Mouse (Mus musculus): Measurements from ENCODE around the gene Plin1. TPM values are rescaled to one million over a fixed set of nuclear protein-coding genes. Genes with fewer than 3 reads are reported as not detected.

Plin1 gene
- polyA plus RNA-seq, 1 experiment from 2014 or later = 0.45 TPM

DNA sequence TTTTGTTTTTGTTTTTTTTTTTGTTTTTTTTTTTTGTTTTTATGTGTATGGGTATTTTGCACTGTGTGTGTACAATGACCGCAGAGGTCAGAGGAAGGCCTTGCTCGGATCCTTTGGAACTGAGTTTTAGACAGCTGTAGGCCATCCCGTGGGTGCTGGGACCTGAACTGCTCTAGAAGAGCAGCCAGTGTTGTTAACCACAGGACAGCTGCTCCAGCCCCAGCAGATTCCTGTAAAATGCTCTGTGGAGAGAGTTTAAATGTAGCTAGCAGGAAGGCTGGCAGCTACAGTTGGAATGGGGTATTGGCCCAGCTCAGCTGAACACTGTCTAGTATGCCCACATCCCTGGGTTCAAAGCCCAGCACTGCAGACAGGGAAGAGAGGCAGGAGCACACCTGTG, 37.0 kb upstream of the Plin1 start:
- Histone ChIP-seq H3K9ac (replicated peaks; ENCODE audit: low read depth) (no peak overlapping the region), H3K36me3 (ENCODE audit: insufficient read depth, low read length) (no peaks in the 10 kb centered on the region), H3K4me3 (ENCODE audit: low read depth, low read length) (no peak overlapping the region), H3K4me2 (replicated peaks; ENCODE audit: low read depth, low read length) (no peak overlapping the region), H3K9me3 (ENCODE audit: low read length) (no peaks in the 10 kb centered on the region), H3K27ac (ENCODE audit: low read length) (no peak overlapping the region), H3K27me3 (replicated peaks; ENCODE audit: insufficient read depth, low read length) (no peaks in the 10 kb centered on the region), H3K4me1 (ENCODE audit: insufficient read depth, low read depth, low read length) (no peaks in the 10 kb centered on the region)
- TF ChIP-seq CTCF (IDR thresholded peaks at IDR 0.05) (no peak), EP300 (IDR thresholded peaks at IDR 0.05) (no peak)
- no peak for ATAC-seq
- WGBS = 67% methylated on average over 3 of the region's 3 CpGs
- no peak for DNase-seq (ENCODE audit: low spot score)

DNA sequence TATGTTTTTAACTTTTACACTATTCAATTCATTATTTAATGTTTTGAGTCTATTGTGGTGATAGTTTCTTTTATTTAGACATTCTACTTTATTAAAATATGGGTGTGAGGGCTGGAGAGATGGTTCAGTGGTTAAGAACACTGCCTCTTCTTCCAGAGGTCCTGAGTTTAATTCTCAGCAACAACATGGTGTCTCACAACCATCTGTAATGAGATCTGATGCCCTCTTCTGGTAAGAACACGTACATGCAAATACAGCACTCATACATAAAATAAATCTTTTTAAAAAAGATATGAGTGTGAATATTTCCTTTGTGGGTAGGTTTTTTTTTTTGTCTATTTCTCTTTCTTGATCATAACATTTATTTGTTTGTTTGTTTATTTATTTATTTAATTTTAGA, 33.3 kb upstream of the Plin1 start:
- ATAC-seq (no peak), DNase-seq (ENCODE audit: low spot score) (no peak)
- 38% methylated on average over 1 of the region's 1 CpGs for WGBS
- Histone ChIP-seq H3K4me2 (replicated peaks; ENCODE audit: low read depth, low read length) (no peak overlapping the region), H3K4me1 (ENCODE audit: insufficient read depth, low read depth, low read length) (no peaks in the 10 kb centered on the region), H3K9ac (replicated peaks; ENCODE audit: low read depth) (no peak overlapping the region), H3K9me3 (ENCODE audit: low read length) (no peaks in the 10 kb centered on the region), H3K27ac (ENCODE audit: low read length) (no peak overlapping the region), H3K4me3 (ENCODE audit: low read depth, low read length) (no peak overlapping the region), H3K36me3 (ENCODE audit: insufficient read depth, low read length) (no peaks in the 10 kb centered on the region), H3K27me3 (replicated peaks; ENCODE audit: insufficient read depth, low read length) (no peaks in the 10 kb centered on the region)
- peak; percentile 31 for TF ChIP-seq CTCF (IDR thresholded peaks at IDR 0.05)
- no peak for TF ChIP-seq EP300 (IDR thresholded peaks at IDR 0.05)

DNA sequence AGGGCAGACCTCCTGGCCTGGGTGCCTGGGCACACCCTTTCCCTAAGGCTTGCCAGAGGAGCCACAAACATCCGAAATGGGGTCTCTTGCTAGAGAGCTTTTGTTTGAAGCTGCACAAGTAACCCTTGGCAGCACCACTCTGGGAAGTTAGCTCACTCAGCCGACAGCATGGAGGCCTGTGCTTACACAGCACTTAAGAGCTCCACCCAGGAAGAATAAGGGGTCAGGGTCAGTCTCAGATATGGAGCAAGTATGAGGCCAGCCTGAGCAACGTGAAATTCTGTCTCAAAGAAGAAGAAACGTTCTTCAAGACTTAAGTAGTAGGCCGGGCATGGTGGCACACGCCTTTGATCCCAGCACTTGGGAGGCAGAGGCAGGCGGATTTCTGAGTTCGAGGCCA, 29.4 kb upstream of the Plin1 start:
- Histone ChIP-seq H3K9ac (replicated peaks; ENCODE audit: low read depth) (no peak overlapping the region), H3K9me3 (ENCODE audit: low read length) (no peaks in the 10 kb centered on the region), H3K36me3 (ENCODE audit: insufficient read depth, low read length) (no peaks in the 10 kb centered on the region), H3K4me1 (ENCODE audit: insufficient read depth, low read depth, low read length) (no peaks in the 10 kb centered on the region; the same call in 1 of the 2 replicates), H3K4me2 (replicated peaks; ENCODE audit: low read depth, low read length) (no peak overlapping the region), H3K27me3 (replicated peaks; ENCODE audit: insufficient read depth, low read length) (no peaks in the 10 kb centered on the region), H3K4me3 (ENCODE audit: low read depth, low read length) (no peak overlapping the region), H3K27ac (ENCODE audit: low read length) (no peak overlapping the region)
- TF ChIP-seq CTCF (IDR thresholded peaks at IDR 0.05) = no peak
- no peak for TF ChIP-seq EP300 (IDR thresholded peaks at IDR 0.05)
- DNase-seq (ENCODE audit: low spot score) (no peak), ATAC-seq (no peak)
- 63% methylated on average over 8 of the region's 8 CpGs for WGBS

DNA sequence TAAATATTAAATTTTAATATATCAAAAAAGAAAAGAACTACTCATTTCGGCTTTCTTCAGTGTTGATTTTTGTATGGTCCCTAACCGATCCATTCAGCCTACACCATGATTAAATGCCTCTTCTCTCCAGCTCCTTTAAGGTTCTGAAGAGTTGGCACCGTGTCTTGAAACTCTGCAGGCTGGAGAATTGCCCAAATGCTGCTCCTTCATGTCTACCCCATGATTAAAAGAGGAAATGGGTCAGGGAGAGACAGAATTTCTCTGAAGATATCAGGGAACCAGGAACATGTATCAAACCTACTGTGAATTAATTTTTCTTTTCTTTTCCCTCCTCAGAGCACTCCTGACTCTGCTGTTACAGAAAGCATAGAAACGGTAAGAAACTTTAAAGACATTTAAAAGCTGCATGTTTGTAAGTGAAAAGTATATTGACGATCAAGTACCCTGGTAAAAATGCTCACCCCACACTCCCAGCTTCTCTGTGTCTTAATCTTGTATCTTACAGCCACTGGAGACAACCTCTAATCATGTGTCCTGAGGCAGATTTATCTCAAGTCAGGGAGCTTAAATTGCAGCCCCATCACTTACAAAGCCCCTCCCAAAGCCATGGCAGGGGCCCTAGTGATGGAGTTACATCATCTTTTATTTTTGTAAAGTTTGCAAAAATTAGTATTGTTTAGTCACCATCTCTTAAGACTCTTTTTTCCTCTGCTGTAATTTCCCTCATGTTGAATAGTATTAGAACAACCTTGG, 28.6 kb upstream of the Plin1 start:
- 53% methylated on average over 5 of the region's 5 CpGs for WGBS
- no peak for DNase-seq (ENCODE audit: low spot score)
- H3K9me3 ChIP-seq (ENCODE audit: low read length) = no peaks in the 10 kb centered on the region
- H3K4me2 ChIP-seq (replicated peaks; ENCODE audit: low read depth, low read length) = no peak overlapping the region
- H3K4me1 ChIP-seq (ENCODE audit: insufficient read depth, low read depth, low read length) = no peaks in the 10 kb centered on the region; the same call in 1 of the 2 replicates
- H3K27me3 ChIP-seq (replicated peaks; ENCODE audit: insufficient read depth, low read length) = no peaks in the 10 kb centered on the region
- H3K27ac ChIP-seq (ENCODE audit: low read length) = no peak overlapping the region
- no peak overlapping the region for H3K9ac ChIP-seq (replicated peaks; ENCODE audit: low read depth)
- no peak overlapping the region for H3K4me3 ChIP-seq (ENCODE audit: low read depth, low read length)
- ATAC-seq = no peak
- no peak for TF ChIP-seq CTCF (IDR thresholded peaks at IDR 0.05)
- no peak for TF ChIP-seq EP300 (IDR thresholded peaks at IDR 0.05)
- no peaks in the 10 kb centered on the region for H3K36me3 ChIP-seq (ENCODE audit: insufficient read depth, low read length)

DNA sequence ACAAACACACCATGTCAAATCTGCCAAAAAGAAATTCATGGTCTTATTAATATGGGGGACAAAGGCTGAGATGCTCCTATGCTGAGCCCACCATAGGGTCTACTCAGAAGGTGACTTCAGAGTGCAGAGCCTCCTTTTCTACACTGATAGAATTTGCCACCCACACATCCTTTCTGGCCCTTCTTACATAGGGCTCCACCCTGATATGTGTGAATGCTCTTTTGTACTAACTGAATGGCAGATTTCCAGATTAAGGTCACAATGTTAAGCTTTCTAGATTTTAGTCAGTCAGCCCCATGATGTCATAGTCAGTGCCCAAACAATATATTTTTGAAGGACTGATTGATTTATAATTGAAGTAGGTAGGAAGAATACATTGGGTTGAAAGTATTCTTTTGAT, 27.1 kb upstream of the Plin1 start:
- Histone ChIP-seq H3K4me2 (replicated peaks; ENCODE audit: low read depth, low read length) (no peak overlapping the region), H3K4me1 (ENCODE audit: insufficient read depth, low read depth, low read length) (no peaks in the 10 kb centered on the region; the same call in 1 of the 2 replicates), H3K27ac (ENCODE audit: low read length) (no peak overlapping the region), H3K9ac (replicated peaks; ENCODE audit: low read depth) (no peak overlapping the region), H3K27me3 (replicated peaks; ENCODE audit: insufficient read depth, low read length) (no peaks in the 10 kb centered on the region), H3K9me3 (ENCODE audit: low read length) (no peaks in the 10 kb centered on the region), H3K36me3 (ENCODE audit: insufficient read depth, low read length) (no peaks in the 10 kb centered on the region), H3K4me3 (ENCODE audit: low read depth, low read length) (no peak overlapping the region)
- DNase-seq (ENCODE audit: low spot score) = no peak
- no peak for ATAC-seq
- no peak for TF ChIP-seq CTCF (IDR thresholded peaks at IDR 0.05)
- TF ChIP-seq EP300 (IDR thresholded peaks at IDR 0.05) = no peak

DNA sequence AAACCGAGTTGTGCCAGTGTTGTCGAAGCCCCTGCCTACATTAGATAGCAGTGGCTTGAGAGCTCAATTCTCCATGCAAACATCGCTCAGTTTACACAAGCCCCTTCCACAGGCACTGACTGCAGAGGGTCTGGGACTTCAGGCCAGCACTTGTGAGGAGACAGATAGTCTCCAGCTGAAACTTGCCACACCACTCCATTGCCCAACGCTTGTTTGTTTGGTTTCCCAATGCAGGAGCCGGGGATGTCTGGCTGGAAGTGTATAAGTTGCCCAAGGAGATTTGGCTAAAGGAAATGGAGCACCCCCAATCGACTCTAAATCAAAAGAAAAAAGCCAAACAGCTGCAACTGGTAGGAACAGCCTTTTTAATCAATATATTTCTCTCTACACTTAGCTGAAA, 25.5 kb upstream of the Plin1 start:
- DNase-seq (ENCODE audit: low spot score) = peak; percentile 76
- no peaks in the 10 kb centered on the region; the same call in 1 of the 2 replicates for H3K4me1 ChIP-seq (ENCODE audit: insufficient read depth, low read depth, low read length)
- H3K9me3 ChIP-seq (ENCODE audit: low read length) = no peaks in the 10 kb centered on the region
- H3K9ac ChIP-seq (replicated peaks; ENCODE audit: low read depth) = no peak overlapping the region
- H3K4me2 ChIP-seq (replicated peaks; ENCODE audit: low read depth, low read length) = no peak overlapping the region
- no peaks in the 10 kb centered on the region for H3K36me3 ChIP-seq (ENCODE audit: insufficient read depth, low read length)
- no peaks in the 10 kb centered on the region for H3K27me3 ChIP-seq (replicated peaks; ENCODE audit: insufficient read depth, low read length)
- WGBS = 26% methylated on average over 6 of the region's 6 CpGs
- peak; percentile 75 for ATAC-seq
- H3K4me3 ChIP-seq (ENCODE audit: low read depth, low read length) = no peak overlapping the region
- no peak for TF ChIP-seq CTCF (IDR thresholded peaks at IDR 0.05)
- TF ChIP-seq EP300 (IDR thresholded peaks at IDR 0.05) = no peak
- no peak overlapping the region; the same call in 1 of the 2 replicates for H3K27ac ChIP-seq (ENCODE audit: low read length)
